Mouse (Mus musculus): Measurements from ENCODE around the gene Wfdc5.

DNA sequence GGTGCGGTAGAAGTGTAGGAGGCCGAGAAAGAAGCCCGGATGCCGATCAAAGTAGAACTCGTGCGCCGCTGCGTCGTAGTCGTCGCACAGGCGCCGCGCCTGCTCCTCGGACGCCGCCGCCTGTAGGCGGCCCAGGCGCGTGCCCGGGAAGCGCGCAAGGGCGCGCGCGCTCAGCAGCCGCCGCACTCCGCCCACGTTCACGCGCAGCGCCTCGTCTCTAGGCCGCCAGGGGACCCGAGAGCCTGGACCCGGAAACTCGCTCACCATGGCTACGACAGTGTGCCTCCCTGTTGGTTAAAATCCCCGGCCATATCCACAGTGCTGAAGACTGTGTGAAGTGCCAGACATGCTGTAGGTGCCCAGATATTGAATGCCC, 14.0 kb downstream of the Wfdc5 start:
- TF ChIP-seq CTCF (IDR thresholded peaks at IDR 0.05; ENCODE audit: low read depth, low read length), result no peak
- no peak for TF ChIP-seq POLR2A (IDR thresholded peaks at IDR 0.05; ENCODE audit: extremely low read depth, insufficient read depth, low read length)
